Mouse (Mus musculus): Measurements from ENCODE around the gene Olfr1150-ps1.

Gene Olfr1150-ps1

DNA sequence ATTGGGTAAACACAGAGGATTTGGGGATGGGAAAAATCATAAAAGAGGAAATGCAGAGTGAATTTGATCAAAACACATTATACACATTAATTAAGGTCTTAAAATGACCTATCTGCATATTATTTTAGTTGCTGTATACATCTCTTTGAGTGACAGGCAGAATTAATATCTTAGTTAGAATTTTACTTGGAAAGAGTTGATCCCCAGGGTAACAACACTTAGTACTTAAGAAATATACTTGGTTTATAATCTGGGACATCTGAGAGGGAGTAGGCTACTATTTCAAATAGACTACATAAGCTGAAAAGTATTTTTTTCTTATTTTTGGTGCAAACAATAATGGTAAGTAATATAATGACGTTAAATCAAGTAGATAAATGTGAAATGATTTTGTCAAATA, at the start of gene Olfr1150-ps1:
Gene Olfr1150-ps1, plus strand, starts transcription at position 301 of the 400 bp plus-strand sequence.
- in situ Hi-C loops (cut with MboI; ENCODE audit: unreplicated experiment in 2 of 2), result no loop called here

DNA sequence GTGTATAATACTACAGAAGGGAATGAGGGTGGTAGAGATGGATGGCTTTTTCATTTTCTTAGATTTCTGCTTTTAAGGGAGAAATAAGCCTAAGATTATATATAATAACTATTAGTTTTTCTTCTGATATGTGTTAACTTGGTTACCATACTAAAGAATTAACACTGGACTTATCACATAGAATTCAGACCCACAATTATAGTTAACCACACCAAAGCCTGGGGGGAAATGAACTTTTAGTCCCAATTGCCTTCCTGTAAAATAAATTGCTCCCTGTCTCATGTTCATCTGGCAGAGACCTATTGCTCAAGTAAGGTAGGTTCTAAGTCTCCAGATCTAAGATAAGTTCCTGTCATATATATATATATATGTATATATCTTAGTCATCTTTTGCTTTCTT, 43.5 kb upstream of the Olfr1150-ps1 start, which contains the start of gene Olfr1143:
Gene Olfr1143, plus strand, starts transcription at position 301 of the 400 bp plus-strand sequence.
- in situ Hi-C loops (cut with MboI; ENCODE audit: unreplicated experiment in 2 of 2), result no loop called here

DNA sequence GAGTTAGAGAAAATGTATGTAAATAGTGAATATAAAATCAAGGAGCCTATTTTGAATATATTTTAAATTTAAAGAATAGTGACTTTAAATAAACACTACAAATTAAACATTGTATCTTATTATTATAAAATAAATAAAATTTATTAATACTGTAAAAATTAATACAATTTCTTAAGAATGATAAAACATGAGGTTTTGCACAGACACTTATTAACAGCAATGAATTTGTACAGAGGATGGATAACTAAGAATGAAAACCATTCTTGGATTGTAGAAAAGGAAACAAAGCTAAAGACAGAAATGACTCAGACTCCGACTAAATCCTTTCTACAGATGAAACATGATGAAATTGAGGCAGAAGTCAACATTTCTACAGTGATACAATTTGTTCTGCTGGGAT, 34.3 kb upstream of the Olfr1150-ps1 start, which contains the start of gene Olfr1145:
Gene Olfr1145, plus strand, starts transcription at position 301 of the 400 bp plus-strand sequence.
- in situ Hi-C loops (cut with MboI; ENCODE audit: unreplicated experiment in 2 of 2), result no loop called here

DNA sequence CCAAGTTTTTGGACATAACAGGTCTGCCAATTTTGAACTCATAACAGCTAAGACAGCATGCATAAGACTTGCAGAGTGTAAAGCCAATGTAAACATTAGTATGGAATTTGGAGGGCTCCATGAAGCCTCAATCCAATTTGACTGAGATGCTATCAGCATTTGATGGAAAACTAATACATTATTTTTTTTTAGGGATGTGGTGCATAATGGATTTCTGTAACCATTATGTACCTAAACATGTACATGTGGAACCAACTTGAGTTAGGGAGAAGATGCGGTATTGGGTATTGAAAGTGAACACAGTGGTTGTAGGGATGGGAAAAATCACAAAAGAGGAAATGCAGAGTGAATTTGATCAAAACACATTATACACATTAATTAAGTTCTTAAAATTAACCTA, 13.6 kb upstream of the Olfr1150-ps1 start, which contains the start of gene Olfr1148:
Gene Olfr1148, plus strand, starts transcription at position 301 of the 400 bp plus-strand sequence.
- in situ Hi-C loops (cut with MboI; ENCODE audit: unreplicated experiment in 2 of 2), result no loop called here

DNA sequence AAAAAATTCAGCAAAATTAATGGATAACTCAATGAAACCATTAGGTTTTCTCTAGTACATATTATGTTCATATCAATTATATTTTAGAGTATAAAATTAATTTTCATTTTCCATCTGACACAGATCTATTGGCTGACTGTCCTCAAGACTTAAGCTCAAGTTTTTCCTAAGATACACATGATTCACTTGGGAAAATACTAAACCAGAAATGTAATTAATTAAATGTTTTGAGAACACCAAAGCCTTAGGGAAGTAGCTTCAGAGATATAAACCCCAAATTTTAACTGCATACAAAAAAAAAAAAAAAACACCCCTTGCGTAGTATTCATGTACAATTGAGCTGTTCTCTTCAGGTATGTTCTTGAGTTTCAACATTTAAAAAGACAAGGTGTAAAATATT, 11.8 kb downstream of the Olfr1150-ps1 start, which contains the start of gene Olfr1151:
Gene Olfr1151, plus strand, starts transcription at position 301 of the 400 bp plus-strand sequence.
- in situ Hi-C loops (cut with MboI; ENCODE audit: unreplicated experiment in 2 of 2), result no loop called here

DNA sequence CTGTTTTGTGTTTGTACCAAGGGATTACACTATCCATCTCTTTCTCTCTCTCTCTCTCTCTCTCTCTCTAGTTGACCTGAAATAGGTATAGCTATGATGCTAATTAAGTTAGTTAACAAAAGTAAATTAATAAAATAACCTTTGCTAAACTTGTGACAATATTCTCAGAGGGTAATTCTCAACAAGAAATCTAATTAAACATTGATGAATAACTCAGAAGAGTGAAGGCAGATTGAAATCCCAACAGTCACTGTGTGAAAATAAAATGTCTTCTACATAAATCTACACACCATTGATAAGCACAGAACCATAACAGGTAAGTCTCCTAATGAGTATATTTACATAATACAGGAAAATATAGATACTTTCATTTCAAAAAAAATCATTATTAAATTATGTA, 22.4 kb downstream of the Olfr1150-ps1 start, which contains the start of gene Olfr1152:
Gene Olfr1152, plus strand, starts transcription at position 301 of the 400 bp plus-strand sequence.
- in situ Hi-C loops (cut with MboI; ENCODE audit: unreplicated experiment in 2 of 2), result no loop called here

DNA sequence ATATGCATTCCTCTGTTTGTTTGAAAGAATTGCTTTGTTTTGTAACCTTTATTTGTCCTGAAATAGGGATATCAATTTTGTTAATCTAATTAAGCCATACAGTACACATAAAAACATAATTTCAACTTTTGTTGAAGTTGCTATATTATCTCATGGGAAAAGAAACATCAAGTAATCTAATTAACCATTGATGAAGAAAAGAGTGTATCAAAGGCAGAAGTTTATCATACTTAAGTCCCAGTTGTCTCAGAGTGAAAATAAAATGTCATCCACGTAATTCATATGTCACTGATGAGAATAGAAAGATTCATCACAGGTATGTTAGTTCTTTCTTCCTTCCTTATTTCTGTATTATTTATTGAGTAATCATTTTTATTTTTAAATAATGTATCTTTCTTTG, 50.9 kb downstream of the Olfr1150-ps1 start, which contains the start of gene Olfr1153:
Gene Olfr1153, plus strand, starts transcription at position 301 of the 400 bp plus-strand sequence.
- in situ Hi-C loops (cut with MboI; ENCODE audit: unreplicated experiment in 2 of 2), result no loop called here

All from v-Abl transformed pro-B cells (cell line).